Mouse (Mus musculus) thymus, postnatal 0 days (tissue): ENCODE measurements around the gene Gm35549. TPM values are rescaled to one million over a fixed set of nuclear protein-coding genes. Genes with fewer than 3 reads are reported as not detected.
A peak's percentile ranks its signal among the peaks of the same experiment; 100 is the strongest.
"Not testable (repeated sequence)": the region's sequence is repeated elsewhere in the genome, so short reads cannot be mapped to it uniquely, and the experiment has no call there.

Experiments
- DNase-seq: peaks from one replicate; pipeline ENCODE4 v3.0.0-alpha.2; 2015; ENCODE audit warnings: low spot score
- polyA plus RNA-seq: library from polyadenylated mRNA; unstranded; fragments of >200 nt; fragmentation: Nextera tagmentation; extraction: Ambion mirVana; gene quantifications from 2 replicates; pipeline ENCODE4 v1.2.1, GENCODE M21; 2015

The Gm35549 gene
- polyA plus RNA-seq: 0.30 TPM in 1 of 2 replicates, not detected in the other

GRCm38 (mm10) chr9:122843760-122844159, at the start of gene Gm35549:
Gene Gm35549 (minus strand): TSS chr9:122844035.
- no peak for DNase-seq

GRCm38 (mm10) chr9:122886372-122887179, 42.7 kb upstream of the Gm35549 start:
- DNase-seq: peak; percentile 85

- DNase-seq: no peak
These were observed 41.5 kb upstream of the Gm35549 start, which contains the start of gene Zkscan7 for GRCm38 (mm10) chr9:122885385-122885784. Gene Zkscan7 (plus strand): TSS chr9:122885685.

GRCm38 (mm10) chr9:122875145-122875544, 31.3 kb upstream of the Gm35549 start:
- DNase-seq: no peak

- DNase-seq: no peak
These were observed 30.8 kb upstream of the Gm35549 start for GRCm38 (mm10) chr9:122874653-122875052.

GRCm38 (mm10) chr9:122872595-122872994, 28.8 kb upstream of the Gm35549 start:
- no peak for DNase-seq

- no peak for DNase-seq
These were observed 22.4 kb upstream of the Gm35549 start for GRCm38 (mm10) chr9:122866192-122866591.

GRCm38 (mm10) chr9:122865697-122866166, 21.9 kb upstream of the Gm35549 start, which contains the start of gene Zfp445:
Gene Zfp445 (minus strand): TSS chr9:122866006.
- DNase-seq: peak; percentile 90

GRCm38 (mm10) chr9:122864848-122865247, 21.0 kb upstream of the Gm35549 start:
- no peak for DNase-seq

- DNase-seq: no peak
These were observed 19.9 kb upstream of the Gm35549 start for GRCm38 (mm10) chr9:122863731-122864130.

GRCm38 (mm10) chr9:122860752-122861151, 16.9 kb upstream of the Gm35549 start:
- no peak for DNase-seq

GRCm38 (mm10) chr9:122856716-122857115, 12.9 kb upstream of the Gm35549 start:
- no peak for DNase-seq

- DNase-seq: no peak
These were observed 11.8 kb upstream of the Gm35549 start for GRCm38 (mm10) chr9:122855617-122856016.

- not testable (repeated sequence) for DNase-seq
These were observed 11.3 kb upstream of the Gm35549 start for GRCm38 (mm10) chr9:122855141-122855540.

GRCm38 (mm10) chr9:122854526-122854925, 10.7 kb upstream of the Gm35549 start:
- no peak for DNase-seq

- not testable (repeated sequence) for DNase-seq
These were observed 4.0 kb upstream of the Gm35549 start for GRCm38 (mm10) chr9:122847811-122848311.

GRCm38 (mm10) chr9:122846156-122846555, 2.3 kb upstream of the Gm35549 start:
- DNase-seq: no peak

GRCm38 (mm10) chr9:122845621-122846020, 1.8 kb upstream of the Gm35549 start:
- DNase-seq: no peak

- DNase-seq: peak; percentile 43
These were observed 6.2 kb downstream of the Gm35549 start for GRCm38 (mm10) chr9:122837680-122838079.

GRCm38 (mm10) chr9:122837216-122837615, 6.6 kb downstream of the Gm35549 start:
- no peak for DNase-seq

GRCm38 (mm10) chr9:122836790-122837189, 7.0 kb downstream of the Gm35549 start:
- DNase-seq: no peak

GRCm38 (mm10) chr9:122836126-122836525, 7.7 kb downstream of the Gm35549 start:
- no peak for DNase-seq
